Mouse (Mus musculus): ENCODE measurements around the gene Catsper2.
A peak's percentile ranks its signal among the peaks of the same experiment; 100 is the strongest.

Gene Catsper2

DNA sequence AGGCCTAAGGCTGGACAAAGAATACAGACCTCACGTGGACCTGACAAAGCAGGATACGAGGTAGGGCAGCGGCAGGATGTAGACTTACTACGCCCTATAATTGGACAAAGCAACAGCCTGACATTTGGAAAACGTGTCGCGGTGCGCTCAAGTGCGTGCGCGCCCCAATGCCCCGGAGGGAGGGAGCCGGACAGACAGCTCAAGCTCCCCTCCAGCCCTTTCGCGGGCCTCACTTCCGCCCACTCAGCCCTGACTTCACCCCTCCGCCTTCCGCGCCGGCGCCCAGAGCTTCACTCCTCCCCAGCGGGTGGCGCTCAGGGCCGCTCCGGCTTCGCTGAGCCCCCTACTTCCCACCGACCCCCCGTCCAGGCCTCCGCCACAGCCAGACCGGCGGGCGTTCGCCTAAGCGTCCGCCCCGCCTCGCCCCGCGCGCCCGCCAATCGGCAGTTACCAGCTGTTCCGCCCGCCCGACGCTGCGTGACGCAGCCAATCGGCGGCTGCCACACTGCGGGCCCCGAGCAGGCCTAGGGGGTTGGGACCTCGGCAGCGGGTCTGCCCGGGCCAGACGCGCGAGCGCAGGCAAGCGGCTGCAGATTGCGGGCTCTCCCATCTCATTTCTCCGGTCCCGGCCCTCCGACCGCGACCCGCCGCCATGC, at the start of gene Catsper2, which contains the start of gene Pdia3:
Catsper2 (minus strand) TSS at position 406 of the 656 bp plus-strand sequence.
Pdia3 (plus strand) TSS at position 389 of the 656 bp plus-strand sequence.
- DNase-seq: peak; percentile 97

DNA sequence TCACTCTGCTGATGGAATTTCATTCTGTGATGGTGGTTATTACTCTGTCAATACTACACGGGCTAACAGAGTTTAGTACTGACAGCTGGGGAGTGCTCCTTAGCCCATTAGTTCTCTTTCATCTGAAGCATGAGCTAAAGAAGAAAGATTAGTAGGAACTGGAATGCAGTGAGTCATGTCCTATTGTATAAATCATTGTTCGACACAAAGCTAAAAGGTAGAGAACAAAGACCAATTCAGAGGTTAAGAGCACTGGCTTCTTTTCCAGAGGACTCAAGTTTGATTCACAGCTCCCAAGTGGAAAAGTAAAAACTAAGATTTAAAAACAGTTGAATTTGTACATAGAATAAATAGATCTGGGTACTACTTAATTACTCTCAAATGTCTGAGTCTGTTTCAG, 46.5 kb upstream of the Catsper2 start:
- DNase-seq: no peak

GRCm38 (mm10) chr2:121456692-121457642, 43.4 kb upstream of the Catsper2 start, which contains the start of gene Serinc4:
Gene Serinc4, minus strand, starts transcription at chr2:121456781.
- peak; percentile 91 for DNase-seq

DNA sequence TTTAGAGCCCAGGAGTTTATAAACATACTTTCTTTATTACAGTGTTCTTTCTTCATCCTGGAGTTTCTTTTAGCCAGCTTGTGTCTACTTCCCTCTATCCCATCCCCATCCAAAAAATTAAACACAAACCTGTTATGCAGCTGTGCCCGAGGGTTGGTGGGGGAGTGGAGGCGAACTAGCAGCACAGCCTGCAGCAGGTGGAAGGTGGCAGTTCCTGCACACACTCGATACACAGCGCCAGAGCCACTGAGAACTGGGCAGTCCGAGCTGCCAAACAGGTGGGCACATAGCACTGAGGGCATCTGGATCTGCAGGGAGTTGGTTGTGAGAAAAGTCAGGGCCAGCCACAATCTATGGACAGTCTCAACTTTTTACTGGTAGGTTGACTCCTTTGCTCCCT, 41.9 kb upstream of the Catsper2 start:
- no peak for DNase-seq

DNA sequence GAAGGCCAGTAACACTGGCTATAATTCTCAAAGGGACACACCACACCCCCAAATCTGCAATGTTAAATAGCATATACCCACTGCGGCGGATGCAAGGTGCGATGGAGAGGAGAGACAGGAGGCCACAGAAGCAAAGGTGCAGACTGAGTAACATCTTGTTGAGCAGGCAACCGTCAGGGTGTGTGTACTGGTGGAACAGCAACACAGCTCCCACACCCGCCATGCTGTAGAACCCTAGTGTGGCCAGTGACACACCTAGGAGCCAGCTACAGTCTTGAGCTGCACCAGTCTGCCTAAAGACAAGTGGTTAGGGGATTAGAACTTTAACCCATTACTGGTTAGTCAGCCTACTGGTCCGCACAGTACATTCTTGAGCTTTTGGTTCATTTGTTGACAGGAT, 40.3 kb upstream of the Catsper2 start:
- no peak for DNase-seq

GRCm38 (mm10) chr2:121452990-121453389, 39.4 kb upstream of the Catsper2 start, which contains the start of gene Hypk:
Gene Hypk, plus strand, starts transcription at chr2:121453290.
- no peak for DNase-seq

GRCm38 (mm10) chr2:121452361-121452760, 38.8 kb upstream of the Catsper2 start:
- DNase-seq: no peak

- DNase-seq: no peak
Observed at GRCm38 (mm10) chr2:121450093-121450492, 36.5 kb upstream of the Catsper2 start.

- DNase-seq: no peak
Observed at GRCm38 (mm10) chr2:121449545-121450011, 36.0 kb upstream of the Catsper2 start.

DNA sequence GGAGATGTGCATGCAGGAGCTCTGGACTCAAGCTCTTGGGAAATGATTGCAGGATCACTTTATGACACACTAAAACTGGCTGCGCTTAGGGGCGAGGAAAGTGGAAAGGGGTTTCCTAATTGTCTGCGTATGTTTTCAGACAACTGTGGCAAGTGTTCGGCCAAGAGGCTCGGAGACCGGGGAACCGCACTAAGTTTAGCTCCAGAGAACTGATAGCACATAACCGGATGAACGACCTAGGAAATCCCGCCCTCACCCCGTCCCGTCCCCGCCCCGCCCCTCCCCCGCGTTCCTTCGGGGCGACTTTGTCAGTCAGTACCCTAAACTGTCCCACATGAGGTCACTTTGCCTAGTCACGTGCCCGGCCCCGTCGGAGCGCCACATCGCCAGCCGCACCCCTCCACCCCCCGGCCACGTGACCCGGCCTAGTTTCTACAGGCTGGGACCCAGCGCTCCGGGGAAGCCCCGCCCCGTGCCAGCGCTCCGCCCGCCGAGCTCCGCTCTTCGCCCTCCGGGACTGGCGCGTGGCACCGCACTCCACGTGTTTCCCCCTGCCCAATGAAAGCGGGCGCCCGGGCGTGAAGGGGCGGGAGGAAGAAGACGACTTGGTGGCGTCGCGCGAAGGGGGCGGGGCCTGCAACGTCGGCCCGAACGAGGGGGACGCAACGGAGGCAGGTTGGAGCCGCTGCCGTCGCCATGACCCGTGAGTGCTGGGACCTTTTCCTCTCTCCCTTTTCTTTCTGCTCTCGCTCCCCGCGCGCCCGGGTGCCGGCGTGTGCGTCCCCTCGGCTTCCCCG, 35.3 kb upstream of the Catsper2 start, which contains the start of gene Serf2:
Serf2 (plus strand) TSS at position 457 of the 797 bp plus-strand sequence.
- peak; percentile 100 for DNase-seq

- peak; percentile 60 for DNase-seq
Observed at GRCm38 (mm10) chr2:121448136-121448535, 34.5 kb upstream of the Catsper2 start.

DNA sequence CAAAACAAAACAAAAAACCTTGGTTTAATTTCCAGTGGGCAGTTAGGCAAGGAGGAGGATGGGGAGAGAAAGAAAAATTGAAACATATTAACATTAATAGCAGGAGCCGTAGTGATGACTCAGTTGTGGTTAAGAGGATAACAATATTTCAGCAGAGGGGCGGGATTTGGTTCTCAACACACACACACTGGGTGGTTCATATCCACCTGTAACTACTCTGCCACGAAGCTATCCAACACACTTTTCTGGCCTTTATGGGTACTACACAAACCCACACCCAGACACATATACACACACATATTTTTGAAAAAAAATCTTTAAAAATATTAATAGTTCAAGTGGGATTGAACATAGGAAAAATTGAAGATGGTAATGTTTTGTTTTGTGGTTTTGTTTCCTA, 33.4 kb upstream of the Catsper2 start:
- no peak for DNase-seq

- DNase-seq: no peak
Observed at GRCm38 (mm10) chr2:121446506-121446905, 32.9 kb upstream of the Catsper2 start.

GRCm38 (mm10) chr2:121445117-121445516, 31.5 kb upstream of the Catsper2 start:
- no peak for DNase-seq

DNA sequence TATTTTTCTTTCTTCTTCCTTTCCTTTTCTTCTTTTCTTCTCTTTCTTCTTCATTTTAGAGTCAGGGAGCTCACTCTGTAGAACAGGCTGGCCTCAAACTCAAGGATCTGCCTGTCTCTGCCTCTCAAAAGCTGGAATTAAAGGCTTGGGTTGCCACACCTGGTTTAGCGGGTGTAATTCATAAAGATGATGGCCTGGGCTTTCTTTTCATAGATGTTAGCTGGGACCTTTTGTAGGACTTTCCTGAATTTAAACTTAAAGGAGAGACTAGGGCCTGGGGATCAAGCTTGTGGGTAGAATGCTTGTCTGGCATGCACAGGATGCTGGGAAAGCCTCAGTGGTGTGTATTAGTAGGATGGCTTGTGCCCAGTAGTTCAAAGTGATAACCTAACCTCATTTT, 30.6 kb upstream of the Catsper2 start, which contains the start of gene Ell3:
Ell3 (minus strand) TSS at position 101 of the 400 bp plus-strand sequence.
- no peak for DNase-seq

DNA sequence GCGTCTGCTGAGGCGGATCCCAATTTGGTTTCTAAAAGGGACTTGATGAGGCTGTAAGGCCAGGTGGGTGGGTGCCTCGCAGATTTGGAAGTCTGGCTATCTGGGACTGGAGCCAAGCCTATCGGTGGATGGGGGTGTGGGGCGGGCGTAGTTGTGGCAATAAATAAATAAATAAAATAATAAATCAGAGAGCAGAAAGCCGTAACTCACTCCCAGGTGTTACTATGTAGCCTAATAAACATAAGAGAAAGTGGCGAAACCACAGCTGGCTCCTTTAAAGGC, 29.4 kb upstream of the Catsper2 start:
- DNase-seq: no peak

- peak; percentile 66 for DNase-seq
Observed at GRCm38 (mm10) chr2:121442259-121443067, 28.9 kb upstream of the Catsper2 start.

- peak; percentile 7 for DNase-seq
Observed at GRCm38 (mm10) chr2:121441800-121442199, 28.2 kb upstream of the Catsper2 start.

- DNase-seq: no peak
Observed at GRCm38 (mm10) chr2:121440834-121441605, 27.4 kb upstream of the Catsper2 start.

GRCm38 (mm10) chr2:121439746-121440145, 26.2 kb upstream of the Catsper2 start:
- no peak for DNase-seq

DNA sequence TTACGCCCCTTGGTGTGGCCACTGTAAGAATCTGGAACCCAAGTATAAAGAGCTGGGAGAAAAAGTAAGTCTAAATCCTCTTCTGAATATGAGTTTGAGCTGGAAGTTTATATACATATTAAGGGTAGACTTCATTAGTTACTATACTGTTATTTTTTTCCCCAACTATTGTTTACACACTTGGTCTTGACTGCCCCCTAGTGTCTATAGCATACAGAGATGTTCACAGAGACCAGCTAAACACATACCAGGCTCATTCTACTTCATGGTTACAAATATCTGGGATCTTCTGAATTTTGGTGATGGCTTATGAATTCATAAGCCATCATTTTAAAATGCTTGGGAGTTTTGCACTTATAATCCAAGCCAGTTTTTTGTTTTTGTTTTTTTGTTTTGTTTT, 21.3 kb upstream of the Catsper2 start:
- peak; percentile 41 for DNase-seq
